ENCODE assay signal across 19 mouse cellular contexts in genomic region chr1:106685702-106686101, GRCm38 (mm10). TPM values are rescaled to one million over a fixed set of nuclear protein-coding genes. Genes with fewer than 3 reads are reported as not detected.
A peak's percentile ranks its signal among the peaks of the same experiment; 100 is the strongest.
DNase-seq lines count a peak whose midpoint lies in the region; ATAC-seq and TF ChIP-seq lines count a peak whose summit lies in the region.
"Had no signal": no experiment of that assay in that cellular context is flagged by ENCODE, and none has a peak within 500 bp of the region (broad histone marks: within the 10 kb centered on the region; RNA-seq: fewer than 3 reads in every experiment).

No protein-coding gene starts in this region.

- H3K9me3 ChIP-seq in forebrain, embryonic 14.5 days (replicated peaks; ENCODE audit: control insufficient read depth, low read length), result no peaks in the 10 kb centered on the region
- H3K9me3 ChIP-seq in forebrain, embryonic 11.5 days (ENCODE audit: control insufficient read depth, low read length), result no peaks in the 10 kb centered on the region
- no peaks in the 10 kb centered on the region for H3K9me3 ChIP-seq in MEL (replicated peaks; ENCODE audit: insufficient read depth, low read length)
- H3K9me3 ChIP-seq: embryonic facial prominence, embryonic 10.5 days; forebrain, embryonic 15.5 days; heart, embryonic 12.5 days; hindbrain, embryonic 15.5 days had no signal

- no peak for ATAC-seq in forebrain, embryonic 14.5 days
- no peak for ATAC-seq in forebrain, embryonic 11.5 days (replicated peaks; ENCODE audit: low FRiP score)
- ATAC-seq: forebrain, embryonic 15.5 days; inflammation-experienced regulatory T-cells, adult 6 months; intestine, postnatal 0 days had no signal

- no peak for TF ChIP-seq CTCF in MEL (IDR thresholded peaks at IDR 0.05 in 2 of 3, conservative IDR thresholded peaks at IDR 0.05 in 1 of 3; ENCODE audit: control insufficient read depth in 1 of 3, insufficient read depth in 1 of 3, low read depth in 2 of 3, low read length in 3 of 3, poor library complexity in 1 of 3, severe bottlenecking in 1 of 3)

- H3K9ac ChIP-seq in forebrain, embryonic 14.5 days (ENCODE audit: low read length), result no peak overlapping the region
- H3K9ac ChIP-seq in forebrain, embryonic 11.5 days (ENCODE audit: low read length), result no peak overlapping the region
- no peak overlapping the region for H3K9ac ChIP-seq in MEL (ENCODE audit: control insufficient read depth, low read depth, low read length, poor library complexity, severe bottlenecking)
- H3K9ac ChIP-seq: forebrain, embryonic 15.5 days; heart, embryonic 12.5 days; hindbrain, embryonic 15.5 days had no signal

- TF ChIP-seq POLR2A in MEL (IDR thresholded peaks at IDR 0.05; ENCODE audit: control insufficient read depth in 1 of 2, insufficient read depth in 1 of 2, low read depth in 1 of 2, low read length in 2 of 2, poor library complexity in 1 of 2), result no peak

- H3K4me3 ChIP-seq in forebrain, embryonic 14.5 days (ENCODE audit: low read depth, low read length), result no peak overlapping the region
- no peak overlapping the region for H3K4me3 ChIP-seq in forebrain, embryonic 11.5 days (ENCODE audit: low read depth, low read length)
- no peak overlapping the region for H3K4me3 ChIP-seq in MEL (ENCODE audit: control insufficient read depth in 1 of 2, insufficient read depth in 1 of 2, low read depth in 2 of 2, low read length in 2 of 2)
- H3K4me3 ChIP-seq: embryonic facial prominence, embryonic 10.5 days; forebrain, embryonic 15.5 days; heart, adult 2 months; heart, embryonic 12.5 days; hindbrain, embryonic 15.5 days had no signal

- H3K4me1 ChIP-seq in forebrain, embryonic 14.5 days (ENCODE audit: control insufficient read depth, insufficient read depth, low read length), result no peaks in the 10 kb centered on the region
- H3K4me1 ChIP-seq in forebrain, embryonic 11.5 days (replicated peaks; ENCODE audit: control insufficient read depth, insufficient read depth, low read length), result no peaks in the 10 kb centered on the region
- peaks cover 9 to 26% of the 10 kb centered on the region in 2 experiments; a peak in 3 of 4 replicates for H3K4me1 ChIP-seq in MEL (ENCODE audit: control insufficient read depth in 1 of 2, insufficient read depth in 2 of 2, low read length in 2 of 2)
- H3K4me1 ChIP-seq: embryonic facial prominence, embryonic 10.5 days; hindbrain, embryonic 15.5 days had no signal

- H3K27me3 ChIP-seq in forebrain, embryonic 14.5 days (replicated peaks; ENCODE audit: control insufficient read depth, insufficient read depth, low read length), result no peaks in the 10 kb centered on the region
- no peaks in the 10 kb centered on the region for H3K27me3 ChIP-seq in forebrain, embryonic 11.5 days (ENCODE audit: control insufficient read depth, insufficient read depth, low read length)
- H3K27me3 ChIP-seq in MEL (ENCODE audit: control insufficient read depth in 1 of 2, insufficient read depth in 2 of 2, low read length in 2 of 2), result no peaks in the 10 kb centered on the region
- H3K27me3 ChIP-seq: forebrain, embryonic 15.5 days; heart, embryonic 12.5 days; hindbrain, embryonic 15.5 days had no signal

- 46% methylated on average over 2 of the region's 2 CpGs for WGBS in forebrain, embryonic 14.5 days
- WGBS in forebrain, embryonic 11.5 days, result 70% methylated on average over 2 of the region's 2 CpGs

- no peaks in the 10 kb centered on the region for H3K36me3 ChIP-seq in forebrain, embryonic 14.5 days (ENCODE audit: control insufficient read depth, insufficient read depth, low read length)
- no peaks in the 10 kb centered on the region for H3K36me3 ChIP-seq in forebrain, embryonic 11.5 days (ENCODE audit: control insufficient read depth, insufficient read depth, low read length)
- H3K36me3 ChIP-seq in MEL (ENCODE audit: control insufficient read depth in 1 of 2, insufficient read depth in 2 of 2, low read length in 2 of 2), result peaks cover 0 to 33% of the 10 kb centered on the region in 2 experiments; a peak in 2 of 4 replicates
- H3K36me3 ChIP-seq: embryonic facial prominence, embryonic 10.5 days; forebrain, embryonic 15.5 days; heart, embryonic 12.5 days; hindbrain, embryonic 15.5 days had no signal

- H3K27ac ChIP-seq in forebrain, embryonic 14.5 days (ENCODE audit: low read depth, low read length), result no peak overlapping the region
- no peak overlapping the region for H3K27ac ChIP-seq in forebrain, embryonic 11.5 days (ENCODE audit: low read depth, low read length)
- no peak overlapping the region for H3K27ac ChIP-seq in MEL (ENCODE audit: control insufficient read depth, low read depth, low read length)
- H3K27ac ChIP-seq: embryonic facial prominence, embryonic 10.5 days; forebrain, embryonic 15.5 days; heart, adult 2 months; hindbrain, embryonic 15.5 days had no signal

- H3K79me2 ChIP-seq in MEL (ENCODE audit: control insufficient read depth, insufficient read depth, low read length, poor library complexity), result peaks cover 50% of the 10 kb centered on the region

- no peak for TF ChIP-seq EP300 in MEL (IDR thresholded peaks at IDR 0.05; ENCODE audit: low read depth in 1 of 2, low read length in 2 of 2)

- peak; percentile 49 for DNase-seq in forebrain, embryonic 14.5 days (ENCODE audit: low spot score)
- no peak for DNase-seq in forebrain, embryonic 11.5 days (ENCODE audit: low spot score)
- DNase-seq in 416B (ENCODE audit: low read depth) (peak; percentile 31), MEL (ENCODE audit: low read depth, low spot score) (peak; percentile 47)
- peak; percentile 32 for DNase-seq in induced T-regulatory cell, adult 2 months (ENCODE audit: low read depth)
- no peak for DNase-seq in adrenal gland, postnatal 36 days
- DNase-seq in kidney, adult 11 months, result no peak
- DNase-seq: adrenal gland, postnatal 10 days; cerebellum, adult 18-20 months; cerebellum, postnatal 10 days; gastrocnemius, postnatal 10 days; heart, adult 2 months; heart, postnatal 36 days had no signal

- no peak overlapping the region for H3K4me2 ChIP-seq in forebrain, embryonic 14.5 days (ENCODE audit: low read length)
- H3K4me2 ChIP-seq in forebrain, embryonic 11.5 days (ENCODE audit: low read depth, low read length, severe bottlenecking), result no peak overlapping the region
- H3K4me2 ChIP-seq: forebrain, embryonic 15.5 days; heart, embryonic 12.5 days; hindbrain, embryonic 15.5 days had no signal

- no peak for TF ChIP-seq RAD21 in MEL (IDR thresholded peaks at IDR 0.05; ENCODE audit: low read depth, low read length)

TF ChIP-seq in MEL, 35 proteins besides CTCF, POLR2A, EP300 and RAD21:
- TF ChIP-seq USF1 (IDR thresholded peaks at IDR 0.05; ENCODE audit: low read depth, low read length) (peak; percentile 83), USF2 (IDR thresholded peaks at IDR 0.05; ENCODE audit: borderline replicate concordance in 1 of 2, insufficient read depth in 1 of 2, low read depth in 1 of 2, low read length in 2 of 2) (peak in 1 of 2 experiments; percentile 43; a peak in 1 of 4 replicates), POLR2AphosphoS2 (IDR thresholded peaks at IDR 0.05; ENCODE audit: low read length) (no peak), UBTF (IDR thresholded peaks at IDR 0.05; ENCODE audit: borderline replicate concordance, insufficient read depth, low read depth, low read length) (no peak)

RNA-seq across cellular contexts. Expression of gene Bcl2, which starts 28.4 kb away (rescaled TPM):
- polyA plus RNA-seq in forebrain, embryonic 14.5 days (2014; fragmentation: Nextera tagmentation; extraction: Ambion mirVana), result 5.3 and 7.1 TPM in 2 replicates
- polyA plus RNA-seq in forebrain, embryonic 11.5 days (2014; fragmentation: Nextera tagmentation; extraction: Ambion mirVana), result 6.9 and 7.4 TPM in 2 replicates
- total RNA-seq in MEL (2012; rRNA removed), result 26.0 and 30.9 TPM in 2 replicates
- polyA plus RNA-seq in MEL (2012; ENCODE audit: insufficient read depth in 1 of 2, insufficient read length in 2 of 2, low read depth in 1 of 2, low replicate concordance in 2 of 2, missing spikeins in 1 of 2), result 10 to 100 TPM; 38.8 to 87.0 TPM
- total RNA-seq in adrenal gland, postnatal 36 days (2021), result 1 to 10 TPM; 5.2 to 6.8 TPM

Comparison
In these comparisons a context has a peak if more than half of its experiments do, and no peak if none do; other contexts are left out.
1. DNase-seq: peak in forebrain, embryonic 14.5 days (single experiment), 416B (single experiment), MEL (single experiment) and induced T-regulatory cell, adult 2 months (single experiment); none in forebrain, embryonic 11.5 days (single experiment), adrenal gland, postnatal 36 days (0 of 2) and kidney, adult 11 months (single experiment).